Mouse (Mus musculus) thymus, adult 18-20 months (tissue): ENCODE results near the gene Gpr68.

ENCODE experiments used
- DNase-seq, 2 experiments: peaks; one replicate each; pipeline ENCODE4 v3.0.0; 2022; ENCODE audit warnings: mixed read lengths in 2 of 2

Gene Gpr68

DNA sequence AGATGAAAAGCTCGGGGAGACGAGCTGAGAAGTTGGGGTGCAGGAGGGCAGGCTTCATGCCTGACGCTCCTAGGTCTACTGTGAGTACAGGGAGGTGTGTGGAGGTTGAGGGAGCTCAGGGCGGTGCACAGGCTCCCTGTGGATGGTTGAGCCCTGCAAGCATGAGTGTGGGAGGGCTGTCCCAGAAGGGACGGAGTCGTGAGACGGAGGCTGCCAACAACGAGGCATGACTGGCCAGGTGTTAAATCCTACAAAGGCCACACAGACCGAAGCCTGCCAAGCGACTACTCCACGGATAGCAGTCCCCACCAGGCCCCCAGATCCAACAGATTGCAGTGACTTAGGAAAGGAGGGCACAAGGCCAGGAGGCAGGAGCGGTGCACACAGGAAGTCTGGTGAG lies 2.7 kb upstream of the Gpr68 start:
- DNase-seq, result no peak

DNA sequence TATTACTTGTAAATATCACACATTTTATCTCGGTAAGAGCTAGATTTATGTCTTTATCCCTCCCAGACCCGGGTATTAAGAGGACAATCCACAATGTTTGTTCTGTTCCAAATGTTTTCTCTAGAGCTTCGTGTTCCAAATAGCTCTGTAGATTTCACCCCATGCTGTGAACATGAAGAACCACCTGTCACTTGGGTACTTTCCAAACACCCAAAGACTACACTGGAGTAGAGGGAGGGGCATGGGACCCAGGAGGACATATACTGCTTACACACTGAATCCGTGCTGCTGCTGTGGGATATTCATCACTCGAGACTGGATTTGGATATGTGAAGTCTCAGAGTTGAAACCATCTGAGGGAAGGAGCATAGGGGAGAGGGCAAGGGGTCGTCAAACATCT lies 1.8 kb upstream of the Gpr68 start:
- DNase-seq, result no peak

DNA sequence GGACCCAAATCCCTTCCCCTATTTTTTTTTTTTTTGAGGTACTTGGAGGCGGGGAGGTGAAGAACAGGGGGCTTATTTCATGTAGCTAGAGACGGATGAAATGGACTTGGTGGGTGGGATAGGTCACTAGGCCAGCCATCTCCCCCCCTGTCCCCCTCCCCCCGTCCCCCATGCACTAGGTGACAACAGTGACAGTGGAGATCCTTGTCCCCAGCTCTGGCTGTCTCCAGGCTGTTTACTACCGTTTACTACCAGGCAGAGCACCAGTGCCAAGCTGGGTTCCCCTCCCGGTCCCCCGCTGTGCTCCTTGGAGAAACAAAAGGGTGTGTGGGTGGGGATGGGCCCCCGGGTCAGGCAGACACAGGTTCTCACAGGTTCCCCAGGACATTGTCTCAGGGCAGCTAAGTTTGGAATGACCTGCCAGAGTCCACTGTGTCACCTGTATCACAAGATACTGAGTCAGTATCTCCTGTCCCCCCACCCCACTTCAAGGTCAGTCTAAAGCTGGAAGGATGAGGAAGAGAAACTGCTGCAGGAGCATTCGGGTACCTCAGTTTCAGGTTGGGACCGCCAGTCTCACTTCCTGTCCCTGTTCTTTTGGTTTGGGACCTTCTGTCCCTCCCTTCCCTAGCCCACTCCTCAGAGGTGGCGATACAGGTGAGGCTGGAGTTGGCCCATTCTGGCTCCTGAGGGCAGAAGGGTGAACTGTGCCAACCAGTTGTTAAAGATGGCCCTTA lies 468 bp upstream of the Gpr68 start:
- DNase-seq, result no peak

DNA sequence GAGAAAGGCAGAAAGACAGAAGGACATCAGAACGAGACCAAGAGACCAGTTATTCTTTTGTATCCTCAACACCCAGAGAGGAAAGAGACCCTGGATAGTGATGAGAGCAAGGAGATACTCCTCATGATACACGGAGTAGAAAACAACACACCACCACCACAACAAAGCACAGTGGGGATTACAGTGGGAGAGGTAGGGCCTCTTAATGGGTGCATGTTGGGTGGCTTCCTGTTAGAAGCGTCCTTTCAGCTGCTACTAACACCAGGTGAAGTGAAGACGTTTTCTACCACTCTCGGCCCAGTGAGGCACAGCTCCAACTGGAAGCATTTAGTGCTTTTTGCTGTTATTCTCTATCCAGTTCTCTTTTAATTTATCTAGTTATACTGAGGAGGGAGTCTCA lies 1.1 kb downstream of the Gpr68 start:
- DNase-seq, result no peak

DNA sequence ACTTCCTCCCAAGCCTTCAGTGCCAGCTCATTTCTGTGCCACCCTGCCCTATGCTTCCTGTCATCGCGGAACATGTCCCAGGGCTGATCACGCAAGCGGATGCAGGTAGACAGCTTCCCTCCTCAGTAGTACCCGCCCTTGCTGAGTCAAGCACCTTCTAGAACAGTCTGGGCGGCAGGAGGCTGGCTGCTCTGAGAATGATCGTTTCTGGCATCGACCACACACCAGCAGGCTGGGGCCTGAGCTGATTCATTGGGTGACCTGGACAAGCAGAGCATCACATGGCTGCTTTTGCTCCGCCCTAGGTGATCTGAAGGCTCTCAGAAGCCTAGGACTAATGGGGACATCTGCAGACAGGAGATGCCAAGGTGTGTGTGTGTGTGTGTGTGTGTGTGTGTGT lies 4.2 kb downstream of the Gpr68 start:
- peak; percentile 43 to 75 for DNase-seq

DNA sequence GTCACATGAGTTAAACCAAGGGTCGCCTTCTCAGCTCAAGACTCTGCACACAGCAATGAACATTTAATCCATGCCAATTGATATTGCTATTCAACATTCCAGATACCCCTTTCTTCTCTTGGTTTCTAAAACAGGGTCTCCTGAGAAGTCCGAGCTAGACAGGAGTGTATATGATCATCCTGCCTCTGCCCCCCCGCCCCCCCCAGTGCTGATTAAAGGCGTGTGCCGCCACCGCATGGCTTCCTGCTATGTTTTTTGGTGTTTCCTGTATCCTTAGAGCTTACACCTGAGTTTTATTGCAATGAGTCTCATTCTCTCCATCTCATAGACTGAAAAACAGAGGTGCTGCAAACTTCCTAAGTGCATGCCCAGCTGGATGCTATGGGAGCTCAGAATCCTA lies 6.6 kb downstream of the Gpr68 start:
- no peak for DNase-seq

DNA sequence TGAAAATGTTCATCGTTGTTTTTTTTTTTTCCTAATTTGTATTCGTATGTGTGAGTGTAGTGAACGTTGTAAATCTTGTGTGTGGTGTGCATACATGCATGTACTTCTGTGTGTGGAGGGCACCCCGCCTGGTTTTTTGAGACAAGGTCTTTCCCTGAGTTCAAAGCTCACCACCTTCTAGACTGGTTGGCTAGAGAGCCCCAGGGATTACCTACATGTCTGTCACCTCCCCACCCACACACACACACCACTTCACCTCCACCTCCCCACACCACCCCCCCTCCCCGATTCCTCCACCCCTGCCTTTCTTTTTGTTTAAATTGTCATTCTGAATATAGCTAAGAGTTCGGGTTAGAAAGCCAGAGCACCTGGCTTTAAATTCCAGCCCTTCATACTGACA lies 7.1 kb downstream of the Gpr68 start:
- no peak for DNase-seq

DNA sequence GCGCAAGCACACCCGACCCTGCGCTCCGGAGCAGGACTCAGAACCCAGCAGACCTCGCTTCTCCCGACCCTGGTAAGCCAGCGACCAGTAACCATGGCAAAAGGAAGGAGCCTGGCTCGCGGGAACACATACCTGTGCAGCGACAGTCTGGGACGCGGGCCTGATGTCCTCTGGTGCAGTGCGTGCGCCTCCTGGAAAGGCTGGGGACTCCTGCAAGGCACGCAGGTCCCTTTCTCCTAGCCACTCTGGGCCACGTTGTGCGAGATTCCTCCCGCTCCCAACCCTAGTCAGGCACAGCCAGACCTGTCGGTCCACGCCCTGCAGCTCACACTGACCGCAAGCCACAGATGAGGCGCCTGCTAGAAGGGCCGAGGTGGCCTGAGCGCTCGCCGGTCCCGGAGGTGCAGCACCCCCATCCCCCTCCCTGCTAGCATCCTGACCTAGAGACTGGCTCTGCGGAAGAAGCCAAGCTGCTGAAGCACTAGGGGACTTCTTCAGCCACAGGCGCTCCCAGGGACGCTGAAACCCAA lies 8.8 kb downstream of the Gpr68 start:
- no peak for DNase-seq

DNA sequence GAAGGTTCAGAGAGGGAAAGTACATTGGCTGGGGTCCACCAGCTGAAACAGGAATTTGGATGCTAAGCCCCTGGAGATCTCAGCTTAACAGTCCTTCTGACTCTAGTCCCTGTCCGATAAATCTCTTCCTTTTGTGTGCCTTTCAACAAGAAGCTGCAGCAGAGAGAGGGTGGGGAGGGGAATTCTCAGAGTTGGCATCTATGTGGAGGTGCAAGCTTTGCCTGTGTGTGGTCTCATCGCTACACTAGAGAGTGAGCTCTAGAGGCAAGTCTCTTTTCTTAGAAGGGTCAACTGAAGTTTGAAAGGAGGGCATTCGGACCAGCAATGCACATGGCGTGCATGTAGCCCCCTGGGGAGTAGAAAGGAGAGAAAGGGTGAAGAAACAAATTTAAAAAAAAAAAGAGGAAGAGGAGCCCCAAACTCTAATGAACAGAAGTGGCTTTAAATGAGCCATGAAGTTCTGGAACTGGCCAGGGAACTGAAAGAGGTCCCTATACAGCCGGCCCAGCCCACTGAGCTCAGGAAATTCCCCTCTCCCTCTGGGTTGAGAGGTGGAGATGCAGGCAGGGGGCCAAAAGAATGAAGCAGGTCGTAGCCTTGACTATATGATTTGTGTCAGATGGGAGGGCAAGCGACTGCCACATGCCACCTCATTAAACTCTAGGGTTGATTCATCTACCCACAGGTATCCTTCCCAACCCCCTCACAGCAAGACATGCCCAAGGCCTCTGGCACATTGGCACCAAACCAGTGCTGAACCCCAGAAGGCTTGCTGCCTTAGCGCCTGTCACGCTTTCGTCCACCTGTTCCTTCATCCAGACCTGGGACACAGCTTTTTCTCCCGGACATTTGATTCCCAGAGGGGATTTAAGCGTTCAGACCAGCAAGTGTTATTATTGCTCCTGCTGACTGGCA lies 10.0 kb downstream of the Gpr68 start:
- DNase-seq, result no peak

DNA sequence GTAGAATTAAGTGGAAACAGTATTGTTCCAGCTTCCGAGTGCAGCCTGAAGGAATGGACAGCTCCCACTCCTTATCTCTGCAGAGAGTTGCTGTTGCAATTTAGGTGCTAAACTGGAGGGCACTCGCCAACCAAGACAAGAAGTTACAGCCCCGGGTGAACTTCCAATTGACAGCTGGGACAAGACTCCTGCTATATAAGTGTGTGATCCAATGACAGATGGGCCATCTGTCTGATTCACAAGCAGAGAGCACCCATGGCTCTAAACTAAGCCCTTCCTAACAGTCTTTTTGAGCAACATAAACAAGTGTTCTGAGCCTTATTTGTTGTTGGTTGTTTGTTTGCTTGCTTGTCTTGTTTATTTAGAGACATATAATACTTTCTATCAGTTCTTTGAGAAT lies 11.3 kb downstream of the Gpr68 start:
- DNase-seq, result no peak

DNA sequence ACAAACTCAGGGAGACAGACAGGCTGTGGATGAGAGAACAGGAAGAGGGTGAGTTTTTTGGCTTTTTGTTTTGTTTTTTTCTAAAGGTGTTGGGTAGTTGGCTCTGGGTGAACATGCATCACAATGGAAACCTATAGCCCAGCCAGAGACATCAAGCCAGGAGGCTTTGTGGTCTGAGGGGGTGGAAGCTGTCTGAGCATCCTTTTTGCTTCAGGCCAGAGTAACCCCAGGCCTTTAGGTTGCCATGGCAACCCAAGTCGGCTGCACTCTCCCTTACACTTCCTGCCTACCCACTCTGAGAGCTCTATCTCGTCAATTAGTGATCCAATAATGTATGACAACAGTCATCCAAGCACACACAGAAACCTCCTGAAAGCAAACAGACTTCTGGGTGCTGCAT lies 12.5 kb downstream of the Gpr68 start:
- DNase-seq, result peak in 1 of 2 experiments; percentile 27

DNA sequence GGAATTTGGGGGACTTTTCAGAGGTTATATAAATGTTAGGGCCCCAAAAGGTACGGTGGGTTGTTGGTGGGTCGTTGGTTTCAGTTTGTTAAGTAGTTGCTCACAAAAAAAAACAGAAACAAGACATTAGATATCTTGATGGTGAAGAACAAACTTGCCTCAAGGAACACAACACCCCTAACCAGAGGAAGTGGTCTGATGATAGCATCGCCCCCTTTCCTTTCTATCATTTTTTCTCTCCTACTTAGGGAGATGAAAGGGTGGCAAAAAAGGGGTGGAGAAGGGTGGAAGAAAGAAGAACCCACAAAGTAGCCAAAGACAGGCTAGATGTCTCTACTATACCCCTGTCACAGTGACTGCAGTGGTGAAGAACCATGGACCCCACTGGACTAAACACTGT lies 17.4 kb downstream of the Gpr68 start:
- no peak for DNase-seq

DNA sequence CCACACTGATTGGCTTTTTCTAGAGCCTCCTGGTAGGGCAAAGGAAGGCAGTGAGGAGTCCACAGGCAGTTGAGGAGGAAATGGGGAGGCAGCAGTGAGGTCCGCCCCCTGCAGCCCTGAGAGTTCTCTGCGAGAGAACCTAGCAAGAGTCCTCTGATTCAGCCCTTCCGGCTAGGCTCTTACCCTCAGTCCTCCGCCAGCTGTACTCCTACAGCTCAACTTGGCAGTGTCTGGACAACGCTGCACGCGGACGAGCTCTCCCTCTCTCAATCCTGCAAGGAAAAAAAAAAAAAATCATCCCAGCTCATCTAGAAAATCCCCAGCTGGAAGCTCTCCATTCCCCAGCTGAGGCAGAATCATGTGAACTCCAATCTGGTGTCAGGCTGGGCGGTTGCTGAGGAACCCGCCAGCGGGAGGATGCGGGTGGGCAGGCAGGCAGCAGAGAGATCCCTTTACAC lies 20.2 kb downstream of the Gpr68 start:
- no peak for DNase-seq

DNA sequence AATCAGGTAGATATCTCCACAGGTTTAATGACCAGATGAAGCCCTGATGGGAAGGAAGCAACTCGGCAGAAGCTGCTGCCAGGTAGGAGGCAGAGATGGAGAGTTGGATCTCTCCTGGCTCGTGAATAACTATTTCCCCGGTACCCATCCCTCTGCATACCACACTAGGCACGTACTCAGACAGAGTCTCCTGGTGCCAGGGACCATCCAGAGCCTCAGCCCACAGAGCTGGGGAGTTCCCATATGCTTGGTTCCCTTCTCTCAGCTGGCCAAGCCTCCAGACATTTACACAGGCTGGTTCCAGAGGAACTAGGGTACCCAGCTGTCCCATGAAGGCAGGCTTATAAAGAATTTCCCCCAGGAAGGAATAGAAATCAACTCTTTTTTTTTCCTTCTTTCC lies 21.1 kb downstream of the Gpr68 start:
- no peak for DNase-seq

DNA sequence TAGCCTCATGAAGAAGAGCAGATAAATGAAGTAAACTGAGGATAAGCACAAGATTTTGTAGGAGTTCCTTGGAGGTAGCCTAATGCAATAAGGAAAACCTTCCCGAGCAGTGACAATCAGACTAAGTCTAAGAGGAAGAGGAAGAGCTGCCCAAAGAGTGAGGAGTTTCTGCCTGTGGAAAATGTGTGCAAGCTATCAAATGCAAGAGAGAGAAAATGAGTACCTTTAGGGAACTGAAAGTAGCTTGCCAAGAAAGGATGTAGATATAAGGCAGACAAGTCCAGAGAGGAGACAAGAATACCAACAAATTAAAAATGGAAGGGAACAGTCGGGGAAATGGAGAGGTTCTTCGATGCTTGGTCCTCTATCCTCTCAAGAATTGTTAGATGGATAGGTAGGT lies 22.4 kb downstream of the Gpr68 start:
- DNase-seq, result no peak

DNA sequence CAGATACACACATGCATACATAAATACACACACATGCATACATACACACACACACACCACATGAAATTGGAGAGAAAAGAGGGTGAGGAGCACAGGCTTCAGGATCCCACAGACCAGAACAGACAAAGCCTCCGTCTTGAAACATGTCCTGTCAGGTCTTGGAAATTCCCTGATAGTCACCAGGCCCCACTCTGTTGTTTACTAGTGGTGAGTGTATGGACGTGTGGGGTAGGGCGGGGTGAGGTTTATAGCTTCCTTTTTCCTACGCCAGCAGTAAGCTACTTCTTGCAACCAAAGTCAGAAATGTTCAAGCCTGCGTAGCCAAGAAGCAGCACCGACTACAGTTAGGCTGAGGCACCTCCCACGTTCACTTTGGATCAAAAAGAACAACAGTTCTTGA lies 24.8 kb downstream of the Gpr68 start:
- DNase-seq, result peak in 1 of 2 experiments; percentile 34

DNA sequence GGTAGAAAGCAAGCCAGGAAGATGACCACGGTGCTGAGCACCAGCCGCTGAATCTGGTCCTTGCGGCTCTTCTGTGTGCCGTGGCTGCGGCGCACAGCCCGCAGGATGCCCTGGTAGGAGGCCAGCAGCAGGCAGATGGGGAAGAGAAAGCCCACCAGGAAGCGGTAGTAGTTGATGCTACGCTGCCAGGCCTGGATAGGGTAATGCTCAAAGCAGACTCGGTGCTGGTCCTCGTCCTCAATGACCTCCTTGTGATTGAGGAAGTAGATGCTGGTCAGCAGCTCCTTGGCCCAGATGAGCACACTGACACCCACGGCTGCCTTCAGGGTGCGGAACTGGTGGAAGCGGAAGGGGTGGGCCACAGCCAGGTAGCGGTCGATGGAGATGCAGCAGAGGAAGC lies 29.4 kb downstream of the Gpr68 start:
- no peak for DNase-seq

DNA sequence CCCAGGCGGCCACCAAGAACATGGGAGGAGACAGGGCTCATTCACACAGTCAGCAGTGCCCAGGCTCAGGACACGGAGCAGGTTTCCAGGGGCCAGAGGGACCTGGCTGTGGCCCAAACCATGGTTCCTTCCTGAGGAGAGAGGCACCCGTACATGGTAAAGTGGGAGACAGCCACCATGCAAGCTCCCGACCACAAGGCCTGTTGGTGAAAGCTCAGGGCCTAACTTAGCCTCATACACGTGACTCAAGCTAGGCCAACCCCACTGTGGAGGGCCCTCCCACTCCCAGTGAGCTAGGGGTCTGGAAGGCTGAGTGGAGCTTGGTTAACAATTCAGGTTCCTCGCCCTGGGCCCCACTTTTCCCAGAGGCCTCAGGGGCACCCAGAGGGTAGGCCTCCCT lies 30.1 kb downstream of the Gpr68 start:
- no peak for DNase-seq

DNA sequence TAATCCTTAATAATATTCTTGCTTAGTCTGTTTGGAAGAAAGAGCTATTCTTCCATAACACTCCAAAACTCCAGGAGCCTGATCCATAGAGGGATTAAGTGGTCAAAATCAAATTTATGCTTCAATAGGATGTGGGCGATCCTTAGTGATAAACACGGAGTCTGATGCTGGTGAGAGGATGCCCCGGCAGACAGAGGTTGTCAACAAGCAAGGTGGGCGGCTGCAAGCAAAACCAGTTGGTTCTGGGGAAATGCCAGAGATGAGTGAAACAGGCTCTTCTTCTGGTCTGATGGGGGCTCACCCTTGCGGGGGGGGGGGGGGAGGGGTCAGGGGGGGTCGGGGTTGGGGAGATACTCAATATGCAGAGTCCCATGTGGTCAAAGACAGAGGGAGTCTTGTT lies 32.0 kb downstream of the Gpr68 start:
- DNase-seq, result no peak

DNA sequence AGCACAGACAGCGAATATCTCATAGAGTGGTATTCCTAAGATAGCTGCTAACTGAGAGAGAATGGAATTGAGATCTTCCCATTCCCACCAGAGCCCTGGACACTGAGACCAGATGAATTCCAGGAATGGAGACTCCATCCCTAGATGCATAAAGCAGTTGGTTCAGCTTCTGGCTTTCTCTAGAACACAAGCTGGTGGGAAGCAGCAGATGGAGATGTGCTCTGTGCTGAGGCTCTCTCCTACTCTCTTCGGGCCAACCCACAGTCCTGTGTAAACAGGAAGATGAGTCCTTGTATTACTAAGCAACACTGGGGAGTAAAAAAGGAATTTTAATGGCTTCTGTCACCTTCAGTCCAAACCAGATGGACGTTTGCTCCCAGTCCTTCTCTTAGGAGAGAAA lies 32.4 kb downstream of the Gpr68 start:
- DNase-seq, result no peak

DNA sequence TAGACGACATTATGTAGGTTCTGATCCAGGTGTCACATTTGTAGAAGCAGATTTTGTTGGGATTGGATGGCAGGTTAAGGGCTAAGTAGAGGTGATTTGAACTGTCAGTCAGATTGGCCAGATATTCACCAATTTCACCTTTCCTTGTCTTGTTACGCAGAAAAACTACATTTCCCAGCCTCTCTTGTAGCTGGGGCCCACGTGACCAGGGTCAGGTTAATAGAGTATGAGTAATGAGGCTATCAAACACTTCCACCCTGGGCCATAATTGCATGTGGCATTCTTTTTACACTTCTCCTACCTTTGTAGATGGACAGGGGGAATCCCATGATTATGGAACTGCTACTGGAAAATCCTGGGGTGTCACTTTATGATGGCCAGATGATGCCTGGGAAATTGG lies 34.4 kb downstream of the Gpr68 start:
- no peak for DNase-seq

DNA sequence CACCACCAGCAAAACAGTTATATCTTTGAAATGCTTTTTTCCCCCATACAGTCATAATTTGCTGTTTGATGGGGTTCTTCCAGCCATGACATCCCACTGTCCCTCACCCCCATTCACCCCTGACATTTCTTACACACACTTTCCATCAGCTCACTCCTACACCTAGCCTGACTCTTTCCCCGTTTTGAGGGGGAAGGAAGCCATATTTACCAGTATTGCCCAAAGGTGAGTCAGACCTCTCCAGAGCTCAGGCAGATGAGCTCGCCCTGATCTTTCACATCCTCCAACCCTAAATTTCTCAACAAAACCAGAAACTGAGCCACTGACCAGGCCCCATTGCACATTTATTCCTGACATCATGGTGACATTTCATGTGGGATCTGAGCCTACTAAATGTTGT lies 36.2 kb downstream of the Gpr68 start:
- DNase-seq, result no peak

DNA sequence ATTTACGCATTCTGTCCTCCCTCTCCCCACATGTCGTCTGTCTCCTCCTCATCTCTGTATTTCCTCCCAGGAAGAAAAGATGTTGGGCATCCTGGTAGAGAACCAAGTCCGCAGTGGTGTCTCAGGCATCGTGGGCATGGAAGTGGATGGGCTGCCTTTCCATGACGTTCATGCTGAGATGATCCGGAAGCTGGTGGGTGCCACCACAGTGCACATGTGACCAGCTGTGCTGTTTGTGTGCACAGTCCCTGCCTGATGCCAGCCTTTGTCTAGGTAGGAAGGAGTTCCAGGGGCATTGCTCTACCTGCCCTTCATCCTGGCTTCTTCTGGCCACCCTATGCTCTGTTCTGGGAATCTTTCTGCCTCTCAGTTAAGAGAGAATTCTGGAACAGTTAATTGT lies 36.8 kb downstream of the Gpr68 start:
- no peak for DNase-seq

DNA sequence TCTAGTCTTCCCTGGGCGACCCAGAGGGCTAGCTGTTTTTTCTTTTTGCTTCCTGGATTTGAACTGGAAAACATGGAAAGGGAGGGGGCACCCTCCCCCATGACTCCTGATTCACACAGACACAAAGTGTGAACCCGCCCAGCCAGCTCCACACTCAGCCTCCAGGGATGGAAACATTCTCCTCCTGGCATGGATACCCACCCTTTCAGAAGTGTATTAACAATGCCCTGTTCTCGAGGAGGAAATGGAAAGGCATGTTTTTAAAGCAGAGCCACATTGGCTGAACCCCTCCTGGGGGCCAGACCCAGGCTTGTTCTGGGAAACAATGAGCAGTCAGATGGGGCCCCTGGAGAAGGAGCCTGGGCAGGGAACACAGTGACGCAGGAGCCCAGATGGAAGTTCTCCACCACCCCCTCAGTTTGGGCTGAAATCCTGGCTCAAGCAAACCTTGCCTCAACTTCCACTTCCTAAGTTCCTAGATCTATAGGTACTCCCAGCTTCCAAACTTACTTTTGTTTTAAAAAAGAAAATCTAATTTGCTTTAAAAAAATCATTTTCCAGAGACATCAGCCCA lies 39.9 kb downstream of the Gpr68 start:
- no peak for DNase-seq
